Mouse (Mus musculus): ENCODE data around the gene Lamp1. TPM values are rescaled to one million over a fixed set of nuclear protein-coding genes. Genes with fewer than 3 reads are reported as not detected.

Gene Lamp1
- polyA plus RNA-seq, 1 experiment from 2014 or later = 295 TPM

DNA sequence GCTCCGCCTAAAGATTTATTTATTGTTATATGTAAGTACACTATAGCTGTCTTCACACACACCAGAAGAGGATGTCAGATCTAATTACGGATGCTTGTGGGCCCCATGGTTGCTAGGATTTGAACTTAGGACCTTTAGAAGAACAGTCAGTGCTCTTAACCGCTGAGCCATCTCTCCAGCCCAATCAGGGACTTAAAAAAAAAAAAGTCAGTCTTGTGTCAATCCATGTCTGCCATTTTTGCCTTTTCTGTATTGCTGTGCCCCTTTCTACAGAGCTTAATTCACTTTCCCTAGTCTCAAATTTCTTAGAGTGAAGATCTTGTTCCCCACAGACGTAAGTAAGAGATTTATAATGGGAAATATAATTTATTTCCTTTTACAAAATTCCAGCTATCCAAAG, 59.5 kb downstream of the Lamp1 start:
- no peaks in the 10 kb centered on the region for H3K9me3 ChIP-seq
- peaks cover 7% of the 10 kb centered on the region for H3K4me1 ChIP-seq
- no peak overlapping the region for H3K27ac ChIP-seq
- no peak overlapping the region for H3K4me3 ChIP-seq (replicated peaks)
- no peaks in the 10 kb centered on the region for H3K36me3 ChIP-seq
- H3K9ac ChIP-seq = no peak overlapping the region
- WGBS = 79% methylated on average over 4 of the region's 4 CpGs
- H3K27me3 ChIP-seq (replicated peaks) = no peaks in the 10 kb centered on the region
- H3K4me2 ChIP-seq = no peak overlapping the region
- ATAC-seq (ENCODE audit: insufficient read depth, low FRiP score, low read depth) = no peak

DNA sequence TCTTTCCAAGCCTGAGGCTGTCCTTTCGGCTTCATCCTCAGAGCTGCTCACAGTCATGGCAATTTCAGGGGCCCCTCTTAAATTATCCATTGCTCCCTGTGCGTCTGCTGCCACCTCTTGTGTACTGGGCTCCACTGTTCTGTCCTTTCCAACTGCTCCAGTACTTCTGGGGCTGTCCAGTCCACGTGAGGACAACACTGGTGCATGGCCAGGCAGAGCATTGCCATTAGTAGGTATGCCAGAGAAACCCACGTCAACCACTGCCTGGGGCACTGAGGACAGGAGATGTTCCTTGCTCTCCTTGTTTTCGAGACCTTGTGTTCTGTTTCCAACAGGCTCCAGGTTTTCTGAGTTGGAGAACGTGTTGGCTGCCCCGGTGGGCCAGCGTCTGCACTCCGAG, 65.5 kb downstream of the Lamp1 start:
- Histone ChIP-seq H3K9me3 (no peaks in the 10 kb centered on the region), H3K4me3 (replicated peaks) (no peak overlapping the region), H3K4me2 (no peak overlapping the region), H3K4me1 (no peaks in the 10 kb centered on the region), H3K36me3 (no peaks in the 10 kb centered on the region), H3K27ac (no peak overlapping the region), H3K27me3 (replicated peaks) (no peaks in the 10 kb centered on the region), H3K9ac (no peak overlapping the region)
- ATAC-seq (ENCODE audit: insufficient read depth, low FRiP score, low read depth) = no peak
- WGBS = 83% methylated on average over 9 of the region's 9 CpGs

MicroRNAs within 50 kb of the gene (microRNA counts, 519-probe panel; counts per million panel counts)
- microRNA mmu-miR-1968 = 2,151 counts per million, percentile 30 among the panel's probes with 10 or more counts

Small RNA genes lying within 50 kb of the gene (microRNA-seq; reads per million reads assigned to microRNA genes)
- 16.8 reads per million, percentile 31 among the genes with 10 or more reads in this experiment for gene Mir1968
- gene Mir7065 = not detected

Other genes starting within 250 kb of the Lamp1 start
- 0.61 and 0.99 TPM in 2 replicates for gene F7, start 133.1 kb upstream of the Lamp1 start, polyA plus RNA-seq (2015; fragmentation: Nextera tagmentation; extraction: Ambion mirVana)
- gene F10, start 121.9 kb upstream of the Lamp1 start, polyA plus RNA-seq (2015; fragmentation: Nextera tagmentation; extraction: Ambion mirVana) = 8.9 and 15.3 TPM in 2 replicates
- gene Proz, start 98.2 kb upstream of the Lamp1 start, polyA plus RNA-seq (2015; fragmentation: Nextera tagmentation; extraction: Ambion mirVana) = 2.9 and 3.4 TPM in 2 replicates
- gene Pcid2, start 53.7 kb upstream of the Lamp1 start, polyA plus RNA-seq (2015; fragmentation: Nextera tagmentation; extraction: Ambion mirVana) = 33.7 and 34.5 TPM in 2 replicates
- 91.8 and 94.5 TPM in 2 replicates for gene Cul4a, start 53.5 kb upstream of the Lamp1 start, polyA plus RNA-seq (2015; fragmentation: Nextera tagmentation; extraction: Ambion mirVana)
- gene Grtp1, start 41.5 kb downstream of the Lamp1 start, polyA plus RNA-seq (2015; fragmentation: Nextera tagmentation; extraction: Ambion mirVana) = 24.6 and 25.4 TPM in 2 replicates
- 0.62 and 0.88 TPM in 2 replicates for gene Adprhl1, start 95.0 kb downstream of the Lamp1 start, polyA plus RNA-seq (2015; fragmentation: Nextera tagmentation; extraction: Ambion mirVana)
- gene Dcun1d2, start 129.0 kb downstream of the Lamp1 start, polyA plus RNA-seq (2015; fragmentation: Nextera tagmentation; extraction: Ambion mirVana) = 19.2 and 20.3 TPM in 2 replicates
- gene Tmco3, start 129.0 kb downstream of the Lamp1 start, polyA plus RNA-seq (2015; fragmentation: Nextera tagmentation; extraction: Ambion mirVana) = 33.1 and 36.0 TPM in 2 replicates
- gene Tfdp1, start 179.6 kb downstream of the Lamp1 start, polyA plus RNA-seq (2015; fragmentation: Nextera tagmentation; extraction: Ambion mirVana) = 156 and 173 TPM in 2 replicates
- 13.8 and 25.5 TPM in 2 replicates for gene Atp4b, start 237.7 kb downstream of the Lamp1 start, polyA plus RNA-seq (2015; fragmentation: Nextera tagmentation; extraction: Ambion mirVana)
- gene Grk1, start 245.9 kb downstream of the Lamp1 start, polyA plus RNA-seq (2015; fragmentation: Nextera tagmentation; extraction: Ambion mirVana) = 0.01 TPM in 1 of 2 replicates, not detected in the other

All from stomach, embryonic 15.5 days (tissue).